Mouse (Mus musculus): ENCODE results near the gene Notch2.

- no peak for TF ChIP-seq POLR2A (IDR thresholded peaks at IDR 0.05; ENCODE audit: borderline replicate concordance, extremely low read depth, low read depth, low read length)
- TF ChIP-seq CTCF (IDR thresholded peaks at IDR 0.05; ENCODE audit: insufficient read depth, low read length), result no peak
These were observed 146.0 kb downstream of the Notch2 start for GRCm38 (mm10) chr3:98159289-98159688.
